Mouse (Mus musculus): ENCODE measurements around the gene Ptpn7. TPM values are rescaled to one million over a fixed set of nuclear protein-coding genes. Genes with fewer than 3 reads are reported as not detected.

Gene Ptpn7
- total RNA-seq, 2 experiments from 2014 or later = 0.72 to 1.4 TPM

DNA sequence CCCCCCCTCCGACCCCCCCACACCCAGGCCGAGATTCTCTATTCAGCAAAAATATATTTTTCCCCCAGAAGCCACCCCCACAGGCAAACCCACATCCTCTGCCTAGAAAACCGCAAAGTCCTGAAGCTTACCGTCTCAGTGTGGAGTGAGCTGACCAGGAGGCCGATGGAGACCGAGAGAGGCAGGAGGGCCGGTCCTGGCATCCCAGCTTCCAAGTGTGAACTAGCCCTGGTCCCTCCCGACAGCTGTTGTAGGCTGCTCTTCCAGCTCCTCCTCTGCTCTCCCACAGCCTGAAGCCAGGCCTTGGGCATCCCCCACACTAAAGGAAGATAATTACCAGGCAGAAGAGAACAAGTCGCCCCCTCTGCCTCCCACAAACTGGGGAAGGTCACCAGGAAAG lies 3.5 kb upstream of the Ptpn7 start:
- no peak for DNase-seq

- no peak for DNase-seq
These were observed 2.8 kb upstream of the Ptpn7 start for GRCm38 (mm10) chr1:135129543-135130183.

DNA sequence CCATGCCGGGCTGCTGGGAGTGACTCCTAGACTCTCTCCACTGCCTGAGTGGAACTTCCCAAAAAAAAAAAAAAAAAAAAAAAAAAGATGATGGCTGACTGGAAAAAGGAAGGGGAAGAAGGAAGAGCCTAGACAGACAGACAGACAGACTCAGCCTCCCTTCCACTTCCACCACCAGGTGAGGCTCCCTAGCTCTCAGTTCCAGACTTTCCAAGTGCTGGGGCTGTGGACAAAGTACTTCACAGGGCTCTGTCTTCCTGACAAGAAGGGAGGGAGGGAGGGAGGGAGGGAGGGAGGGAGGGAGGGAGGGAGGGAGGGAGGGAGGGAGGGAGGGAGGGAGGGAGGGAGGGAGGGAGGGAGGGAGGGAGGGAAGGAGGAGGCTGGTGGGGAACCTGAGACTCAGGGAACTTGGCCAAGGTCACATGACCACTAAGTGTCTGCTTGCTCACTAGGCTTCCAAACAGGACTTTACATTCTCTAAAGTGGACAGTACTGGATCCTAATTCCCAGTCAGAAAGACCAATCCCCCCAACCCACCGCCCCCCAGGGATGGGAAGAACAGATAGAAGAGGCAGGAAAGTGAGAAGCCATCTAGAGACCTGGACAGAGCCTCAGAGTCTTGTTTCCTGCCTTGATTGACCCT lies 2.0 kb upstream of the Ptpn7 start:
- DNase-seq = no peak

GRCm38 (mm10) chr1:135131034-135131433 lies 1.5 kb upstream of the Ptpn7 start:
- DNase-seq = peak in 1 of 2 experiments; percentile 67

GRCm38 (mm10) chr1:135131560-135131959 lies 940 bp upstream of the Ptpn7 start:
- no peak for DNase-seq

DNA sequence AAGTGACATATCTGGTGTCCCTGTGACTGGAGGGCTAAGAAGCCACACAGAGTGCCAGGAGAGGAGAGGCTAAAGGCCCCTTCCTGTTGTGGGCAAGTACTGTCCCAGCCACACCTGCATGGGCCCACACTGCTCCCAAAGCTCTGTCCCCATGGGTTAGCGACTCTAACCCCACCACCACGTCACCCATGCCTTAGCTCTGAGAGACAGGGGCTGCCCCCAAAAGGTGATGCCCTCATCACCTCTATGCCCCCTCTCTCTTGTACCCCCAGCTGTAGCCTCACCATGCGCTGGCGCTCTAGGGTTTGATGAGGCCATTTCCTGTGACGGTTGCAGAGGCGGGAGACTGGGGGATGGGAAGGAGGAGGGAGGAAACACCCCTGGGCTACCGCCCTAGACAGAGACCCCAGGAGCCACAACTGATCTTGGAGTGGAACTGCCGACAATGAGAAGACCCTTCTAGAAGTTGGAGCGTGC lies 431 bp downstream of the Ptpn7 start:
- DNase-seq = no peak

DNA sequence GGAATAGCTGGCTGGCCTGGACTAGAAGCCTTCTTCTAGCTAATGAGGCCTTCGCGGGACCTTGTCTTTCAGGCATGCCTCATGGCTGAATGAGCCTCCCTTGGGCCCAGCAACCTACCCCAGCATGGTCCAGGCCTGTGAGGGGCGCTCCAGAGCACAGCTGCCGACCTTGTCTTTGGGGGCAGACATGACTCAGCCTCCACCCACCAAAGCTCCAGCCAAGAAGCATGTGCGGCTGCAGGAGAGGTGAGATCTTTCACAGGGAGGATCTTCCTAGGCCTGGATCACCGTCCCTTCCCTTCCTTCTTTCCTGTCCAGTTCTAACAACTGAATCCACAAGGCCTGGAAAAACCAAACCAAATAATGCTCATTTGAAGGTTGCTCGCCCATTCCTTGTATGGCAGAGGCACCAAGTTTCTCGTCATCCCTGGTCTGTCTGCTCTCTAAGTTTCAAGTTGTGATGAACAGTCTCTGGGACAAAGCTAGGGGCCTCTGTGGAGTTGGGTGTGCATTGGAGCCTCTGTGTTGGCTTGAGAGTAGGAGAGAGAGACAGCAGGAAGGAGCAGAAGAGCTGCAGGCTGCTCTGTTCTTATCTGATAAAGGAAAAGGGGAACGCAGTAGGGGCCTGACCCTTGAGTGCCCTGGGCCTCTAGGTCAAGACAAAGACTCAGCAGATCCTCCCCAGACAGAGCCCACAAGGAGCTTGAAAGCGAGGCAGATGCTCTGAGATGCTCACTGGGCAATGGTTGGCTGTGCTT lies 1.4 kb downstream of the Ptpn7 start:
- no peak for DNase-seq

DNA sequence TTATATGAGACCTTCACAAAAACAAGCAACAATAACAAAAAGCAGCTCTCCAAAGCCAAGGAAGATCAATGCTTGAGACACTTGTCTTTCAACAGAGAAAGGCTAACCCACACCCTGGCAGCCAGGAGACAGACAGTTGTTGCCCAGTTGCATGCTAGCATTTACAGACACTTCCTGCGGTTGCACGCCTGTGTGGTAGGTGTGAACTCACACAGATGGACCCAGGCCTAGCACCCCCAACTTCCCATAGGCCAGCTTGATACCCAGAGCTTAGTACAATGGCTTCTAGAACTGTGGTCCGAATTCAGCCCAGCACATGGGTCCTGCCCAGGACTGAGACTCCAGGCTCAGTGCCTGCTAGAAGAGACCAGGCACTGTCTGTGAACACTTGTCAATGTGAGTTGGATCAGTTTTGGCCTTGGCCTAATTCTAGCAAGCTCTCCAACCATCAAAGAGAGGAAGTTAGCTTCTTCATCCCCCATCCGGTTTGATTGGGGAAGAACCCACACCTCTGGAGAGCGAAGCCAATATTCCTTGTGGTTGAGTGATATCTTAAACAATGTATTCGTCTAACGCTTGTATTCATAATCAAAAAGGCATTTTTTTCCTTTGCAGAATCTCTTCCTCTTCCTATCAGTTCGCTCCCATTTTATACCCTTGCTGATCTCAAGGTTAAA lies 2.7 kb downstream of the Ptpn7 start:
- DNase-seq = no peak

DNA sequence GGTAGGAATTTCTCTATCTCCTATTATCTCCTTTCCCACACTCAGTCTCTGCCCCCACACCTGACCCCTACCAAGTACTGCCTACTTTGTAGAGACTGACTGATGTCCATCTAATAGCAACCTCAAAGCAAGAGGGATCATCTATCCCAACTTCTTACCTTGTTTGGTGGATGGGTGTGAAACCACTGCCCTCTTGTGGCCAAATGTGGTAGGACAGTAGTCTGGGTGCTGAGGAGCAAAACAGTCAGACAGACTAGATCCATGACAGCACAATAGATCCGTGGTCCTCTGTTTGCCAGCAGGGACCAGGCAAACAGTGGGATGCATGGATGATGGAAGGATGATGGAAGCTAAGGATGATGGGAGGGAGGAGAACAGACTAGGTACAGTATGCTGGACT lies 4.0 kb downstream of the Ptpn7 start:
- DNase-seq = peak; percentile 50 to 80

GRCm38 (mm10) chr1:135139906-135140305 lies 7.4 kb downstream of the Ptpn7 start:
- DNase-seq = no peak

- DNase-seq = no peak
These were observed 10.0 kb downstream of the Ptpn7 start for GRCm38 (mm10) chr1:135142452-135142851.

DNA sequence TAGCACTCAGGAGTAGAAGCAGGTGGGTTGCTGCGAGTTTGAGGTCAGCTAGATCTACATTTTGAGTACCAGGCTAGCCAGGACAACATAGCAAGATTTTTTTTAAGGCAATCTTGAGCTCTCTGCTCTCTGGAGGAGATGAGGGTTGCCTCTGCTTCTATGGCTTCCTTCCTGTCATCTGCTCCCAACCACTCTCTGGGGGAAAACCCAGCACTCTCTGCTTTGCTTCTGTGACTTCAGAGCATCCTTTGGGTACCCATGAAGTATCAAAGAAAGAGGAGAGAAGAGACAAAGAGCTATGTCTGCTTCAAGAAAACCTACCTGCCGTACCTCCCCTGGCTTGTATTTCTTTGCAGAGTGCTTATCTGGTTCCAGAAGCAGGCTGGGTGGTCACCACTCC lies 11.4 kb downstream of the Ptpn7 start:
- no peak for DNase-seq

GRCm38 (mm10) chr1:135146077-135146945 lies 13.8 kb downstream of the Ptpn7 start, which contains the start of gene Arl8a:
Gene Arl8a, plus strand, starts transcription at chr1:135146824.
- DNase-seq = peak; percentile 84 to 92

DNA sequence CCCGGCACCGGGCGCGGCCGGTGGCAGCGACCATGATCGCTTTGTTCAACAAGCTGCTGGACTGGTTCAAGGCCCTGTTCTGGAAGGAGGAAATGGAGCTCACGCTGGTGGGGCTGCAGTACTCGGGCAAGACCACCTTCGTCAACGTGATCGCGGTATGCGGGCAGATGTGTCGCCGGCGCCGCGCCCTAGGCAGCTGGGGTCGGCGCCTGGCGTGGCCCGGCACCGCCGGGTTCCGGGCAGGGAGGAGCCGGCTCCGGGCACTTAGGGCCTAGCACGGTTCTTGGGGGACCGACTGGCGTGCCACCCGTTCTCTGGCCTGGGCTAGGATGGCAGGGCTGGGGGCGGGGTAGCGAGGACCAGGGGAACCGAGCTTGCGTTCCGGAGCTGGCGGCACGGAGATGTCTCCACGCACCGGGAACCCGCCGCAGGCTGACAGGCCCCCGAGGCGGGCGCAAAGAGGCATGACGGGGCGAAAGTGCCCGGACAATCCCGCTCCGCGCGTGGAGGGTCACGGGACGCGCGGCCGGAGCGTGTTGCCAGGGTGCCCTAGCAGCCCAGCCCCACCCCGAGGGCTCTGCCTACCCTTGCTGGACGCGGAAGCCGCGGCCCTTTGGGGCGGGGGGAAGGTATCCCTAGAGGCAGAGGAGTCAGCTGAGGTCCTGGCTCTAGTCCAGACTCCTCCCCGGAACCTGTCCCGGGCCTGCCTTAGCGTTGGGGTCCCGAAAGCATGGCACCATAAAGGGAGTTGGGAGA lies 14.6 kb downstream of the Ptpn7 start:
- peak; percentile 87 to 92 for DNase-seq

DNA sequence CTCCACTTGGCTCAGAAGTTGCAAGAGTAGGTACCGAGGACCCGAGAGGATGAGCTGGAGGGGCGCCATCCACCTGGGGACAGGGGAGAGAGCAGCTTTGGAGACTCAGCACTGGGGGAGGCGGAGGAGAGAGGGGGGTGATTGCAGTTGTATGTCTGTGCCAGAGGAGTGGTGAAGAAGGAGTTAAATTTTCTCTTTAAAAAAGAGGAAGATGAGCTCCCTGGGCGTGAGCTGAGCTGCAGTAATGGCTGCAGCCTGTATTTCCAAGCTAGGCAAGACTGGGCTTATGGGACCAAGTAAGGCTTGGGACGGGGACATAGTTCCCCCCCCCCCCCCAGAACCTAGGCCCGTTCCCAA lies 15.2 kb downstream of the Ptpn7 start:
- no peak for DNase-seq

- DNase-seq = no peak
These were observed 16.0 kb downstream of the Ptpn7 start for GRCm38 (mm10) chr1:135148476-135148875.

DNA sequence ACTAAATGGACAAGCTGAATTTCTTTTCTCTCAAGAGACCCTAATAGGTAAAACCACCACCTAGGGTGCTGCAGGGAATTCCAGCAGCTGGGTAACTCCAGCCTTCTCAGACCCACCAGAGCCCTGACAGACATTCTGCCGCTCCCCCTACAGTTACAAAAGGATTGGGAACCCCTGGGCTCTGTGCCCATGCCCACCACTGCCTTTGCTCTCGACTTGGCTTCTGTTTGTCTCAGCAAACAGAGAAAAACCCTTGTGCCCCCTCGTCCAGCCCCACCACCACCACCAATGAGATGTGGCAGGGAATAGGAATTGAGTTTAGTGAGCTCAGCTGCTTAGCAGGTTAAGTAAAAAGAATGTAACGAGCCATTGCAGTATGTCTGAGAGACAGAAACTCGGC lies 16.5 kb downstream of the Ptpn7 start:
- DNase-seq = no peak

DNA sequence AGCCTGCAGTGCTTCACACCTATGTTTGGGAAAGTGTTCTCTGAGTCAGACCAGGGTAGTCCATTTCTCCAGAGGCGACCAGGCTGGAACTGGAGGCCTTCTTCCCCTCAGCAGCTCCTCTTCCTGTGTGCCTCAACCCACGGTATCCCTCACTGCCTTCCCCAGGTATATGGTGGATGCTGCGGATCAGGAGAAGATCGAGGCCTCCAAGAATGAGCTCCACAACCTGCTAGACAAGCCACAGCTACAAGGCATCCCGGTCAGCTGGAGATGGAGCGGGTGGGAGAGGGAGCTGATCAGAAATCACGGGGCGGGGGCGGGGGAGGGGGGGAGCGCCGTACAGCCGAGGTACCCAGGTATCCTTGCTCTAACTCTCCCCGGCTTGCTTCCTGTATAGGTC lies 21.5 kb downstream of the Ptpn7 start:
- no peak for DNase-seq

DNA sequence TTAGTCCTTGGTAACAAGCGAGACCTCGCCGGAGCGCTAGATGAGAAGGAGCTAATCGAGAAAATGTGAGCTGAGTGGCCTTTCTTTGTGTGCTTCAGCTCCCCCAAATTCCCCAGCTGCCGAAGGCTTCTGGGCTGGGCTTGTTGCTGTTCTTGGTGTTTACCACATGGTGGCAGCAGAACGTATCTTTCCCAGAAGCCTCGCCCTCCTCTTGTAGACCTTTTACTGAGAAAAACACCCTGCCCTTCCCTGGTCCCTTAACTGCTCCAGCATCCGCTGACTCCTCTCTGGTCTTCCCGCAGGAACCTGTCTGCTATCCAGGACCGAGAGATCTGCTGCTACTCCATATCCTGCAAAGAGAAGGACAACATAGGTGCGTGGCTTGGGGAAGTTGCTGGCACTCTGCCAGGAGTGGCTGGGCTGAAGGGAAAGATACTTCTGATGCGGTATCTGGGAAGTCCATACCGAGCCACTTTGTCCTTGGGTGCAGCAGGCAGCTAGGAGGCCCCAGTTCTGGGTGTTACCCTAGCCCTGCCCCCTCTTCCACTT lies 22.0 kb downstream of the Ptpn7 start:
- DNase-seq = peak; percentile 85 to 89

DNA sequence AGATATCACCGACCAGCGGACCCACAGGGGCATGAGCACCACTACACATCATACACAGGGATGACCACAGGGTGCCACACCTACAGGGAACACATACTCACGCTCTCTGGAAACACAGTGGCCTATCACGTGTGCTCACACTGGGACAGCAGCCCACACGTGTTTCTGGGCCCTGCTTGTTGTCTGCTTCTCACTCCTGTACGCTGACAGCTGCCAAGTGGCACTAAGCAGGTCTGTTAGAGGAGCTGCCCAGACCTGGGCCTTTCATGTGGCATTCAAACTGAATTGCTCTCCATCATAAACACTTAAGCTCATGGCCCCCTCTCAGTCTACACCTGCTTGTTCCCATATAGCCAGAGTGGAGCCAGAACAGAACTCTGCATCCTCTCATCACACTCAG lies 23.8 kb downstream of the Ptpn7 start:
- peak; percentile 76 to 81 for DNase-seq

DNA sequence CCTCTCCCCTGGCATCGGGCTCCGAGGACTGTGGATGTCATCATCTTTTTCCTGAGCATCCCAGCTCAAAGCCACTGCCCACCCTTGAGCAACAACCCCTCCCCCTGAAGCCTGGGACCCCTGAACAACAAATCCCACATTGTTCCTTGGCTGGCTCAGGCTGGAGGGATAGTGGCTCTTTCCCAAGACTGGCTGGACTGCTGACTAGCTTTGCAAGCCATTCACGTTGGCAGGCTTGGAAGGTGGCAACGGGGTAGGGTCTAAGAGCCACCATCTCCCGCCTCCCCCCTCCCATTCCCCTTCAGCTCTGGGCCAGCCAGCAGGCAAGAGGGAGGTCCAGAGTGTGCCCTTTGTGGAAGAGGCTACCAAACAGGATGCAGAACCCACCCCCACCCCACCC lies 26.1 kb downstream of the Ptpn7 start:
- DNase-seq = no peak

All from heart, adult 18-20 months (tissue).